Mouse (Mus musculus) ZHBTc4 (cell line): ENCODE data around the gene Gm45713.
"Not testable (repeated sequence)": the region's sequence is repeated elsewhere in the genome, so short reads cannot be mapped to it uniquely, and the experiment has no call there.

Experiments
- DNase-seq: peaks from one replicate; pipeline ENCODE4 v3.0.0-alpha.2; 2011; ENCODE audit warnings: low read depth, low spot score

The Gm45713 gene

DNA sequence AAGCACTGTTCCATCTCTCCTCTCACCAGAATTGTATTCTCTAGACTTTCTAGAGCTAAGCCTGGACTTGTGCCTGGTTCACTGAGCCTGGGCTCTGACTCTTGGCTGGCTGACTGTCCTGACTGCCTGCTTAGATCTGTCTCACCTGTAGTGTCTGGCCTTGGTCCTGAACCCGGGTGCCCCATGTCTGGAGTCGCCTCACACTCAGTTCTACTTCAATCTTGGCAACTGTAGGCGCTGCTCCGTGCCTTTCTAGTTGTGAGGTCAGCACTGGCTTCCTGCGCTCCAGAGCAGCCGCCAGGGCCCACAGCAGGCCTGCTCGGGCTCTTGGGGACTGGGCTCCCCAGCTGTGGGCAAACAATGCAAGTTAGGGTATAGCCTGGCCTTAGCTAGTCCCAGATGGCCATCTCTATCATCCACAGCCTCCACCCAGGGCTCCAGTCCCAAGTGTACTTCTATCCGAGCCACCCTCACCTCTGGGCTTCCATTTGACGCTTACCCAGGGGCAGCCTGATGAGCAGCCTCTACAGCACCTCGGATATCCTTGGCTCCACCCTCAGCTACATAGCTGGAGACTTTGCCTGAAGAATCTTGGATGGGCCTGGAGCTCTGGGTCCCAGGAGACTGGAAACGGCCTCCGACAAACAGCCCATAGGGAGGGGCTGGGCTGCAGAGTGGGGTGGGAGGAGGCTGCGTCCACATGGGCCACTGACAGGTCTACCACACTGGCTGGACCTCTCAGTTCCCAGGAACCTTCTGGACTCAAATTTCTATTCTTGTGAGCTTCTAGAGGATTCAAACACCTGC is 8.5 kb upstream of the Gm45713 start:
- DNase-seq: no peak

DNA sequence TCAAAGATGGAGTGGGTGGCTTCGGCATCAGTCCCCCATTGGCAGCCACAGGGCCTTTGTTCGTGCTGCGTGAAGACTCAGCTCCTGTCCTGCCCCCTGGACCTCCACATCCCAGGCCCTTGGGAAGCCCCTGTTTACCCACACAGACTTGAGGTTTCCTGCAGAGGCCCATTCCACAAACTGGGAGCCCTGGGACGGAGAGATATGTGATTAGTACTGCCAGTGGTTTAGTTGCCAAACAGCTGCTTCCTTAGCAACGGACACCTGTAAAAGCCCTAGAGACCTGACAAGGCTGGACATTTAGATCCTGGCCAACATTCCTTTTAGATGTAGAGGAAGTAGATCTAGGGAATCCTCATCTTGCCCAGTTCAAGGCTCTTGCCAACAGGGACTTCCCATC is 5.9 kb upstream of the Gm45713 start:
- DNase-seq: no peak

DNA sequence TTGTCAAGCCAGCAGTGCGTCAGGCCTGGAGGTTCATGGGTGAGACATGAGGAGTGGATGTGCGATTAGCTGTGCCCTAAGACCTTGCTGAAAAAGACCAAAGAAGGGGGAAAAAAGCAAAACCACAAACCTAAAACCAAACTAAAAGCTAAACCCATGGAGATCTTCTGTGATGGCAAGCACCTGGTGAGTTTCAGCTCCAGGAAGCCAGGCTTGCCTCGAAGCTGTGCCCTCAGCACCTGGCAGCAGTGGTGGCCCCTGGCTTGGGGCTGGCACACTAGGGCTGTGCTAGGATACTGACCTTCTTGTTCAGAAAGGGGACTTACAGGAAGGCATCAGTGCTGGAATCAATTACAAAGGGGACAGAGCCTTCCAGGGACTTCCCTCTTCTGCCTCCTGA is 5.3 kb upstream of the Gm45713 start:
- DNase-seq: no peak

DNA sequence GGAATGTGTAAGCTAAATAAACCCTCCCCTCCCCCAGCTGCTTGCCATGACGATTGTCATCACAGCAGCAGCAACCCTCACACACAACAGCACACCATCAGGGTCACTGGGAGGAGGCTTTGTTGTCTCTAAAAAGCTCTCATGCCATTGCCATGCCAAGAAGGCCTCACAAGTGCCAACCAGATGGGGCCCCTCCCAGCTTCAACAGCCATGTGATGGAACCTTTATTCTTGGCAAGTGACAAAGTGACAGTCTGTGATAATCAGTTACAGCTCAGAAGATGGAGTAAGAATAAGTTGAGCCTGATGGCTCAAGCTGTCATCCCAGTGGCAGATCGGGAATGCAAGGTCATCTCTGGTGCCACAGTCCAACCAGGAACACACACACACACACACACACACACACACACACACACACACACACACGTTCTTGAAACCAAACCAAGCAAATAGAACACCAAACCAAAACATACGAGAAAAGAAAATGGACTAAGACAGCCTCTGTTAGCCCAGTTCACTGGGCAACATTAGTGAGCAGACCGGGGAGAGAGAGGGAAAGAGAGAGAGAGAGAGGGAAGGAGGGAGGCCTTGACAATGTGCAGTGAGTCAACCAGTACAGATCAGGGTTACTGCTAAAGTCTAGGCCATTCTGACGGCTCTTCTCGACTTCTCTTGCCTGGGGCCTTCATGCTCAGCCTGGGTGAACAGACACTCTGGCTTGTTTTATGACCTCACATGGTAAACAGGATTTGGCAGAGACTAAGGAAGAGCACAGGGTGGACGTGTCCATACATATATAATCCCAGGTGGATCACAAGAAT is 4.1 kb upstream of the Gm45713 start:
- no peak for DNase-seq

DNA sequence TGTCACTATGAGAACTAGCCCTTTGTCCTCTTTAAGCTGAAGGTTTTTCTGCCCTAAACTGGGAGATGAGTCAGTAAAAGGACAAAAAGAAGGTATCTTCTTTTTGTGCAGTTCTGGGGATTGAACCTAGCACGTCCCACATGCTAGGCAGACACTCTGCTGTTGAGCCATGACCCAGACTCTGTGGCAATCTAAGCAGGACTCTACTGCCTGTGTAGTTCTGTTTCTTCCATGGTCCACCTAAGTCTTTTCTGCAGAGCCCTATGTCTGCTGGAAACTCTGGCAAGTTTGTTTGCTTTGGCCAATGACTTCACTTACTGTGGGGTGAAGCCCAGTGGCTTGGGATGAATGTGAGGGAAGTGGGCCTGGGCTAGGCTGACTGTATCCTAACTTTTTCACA is 2.4 kb upstream of the Gm45713 start:
- DNase-seq: no peak

DNA sequence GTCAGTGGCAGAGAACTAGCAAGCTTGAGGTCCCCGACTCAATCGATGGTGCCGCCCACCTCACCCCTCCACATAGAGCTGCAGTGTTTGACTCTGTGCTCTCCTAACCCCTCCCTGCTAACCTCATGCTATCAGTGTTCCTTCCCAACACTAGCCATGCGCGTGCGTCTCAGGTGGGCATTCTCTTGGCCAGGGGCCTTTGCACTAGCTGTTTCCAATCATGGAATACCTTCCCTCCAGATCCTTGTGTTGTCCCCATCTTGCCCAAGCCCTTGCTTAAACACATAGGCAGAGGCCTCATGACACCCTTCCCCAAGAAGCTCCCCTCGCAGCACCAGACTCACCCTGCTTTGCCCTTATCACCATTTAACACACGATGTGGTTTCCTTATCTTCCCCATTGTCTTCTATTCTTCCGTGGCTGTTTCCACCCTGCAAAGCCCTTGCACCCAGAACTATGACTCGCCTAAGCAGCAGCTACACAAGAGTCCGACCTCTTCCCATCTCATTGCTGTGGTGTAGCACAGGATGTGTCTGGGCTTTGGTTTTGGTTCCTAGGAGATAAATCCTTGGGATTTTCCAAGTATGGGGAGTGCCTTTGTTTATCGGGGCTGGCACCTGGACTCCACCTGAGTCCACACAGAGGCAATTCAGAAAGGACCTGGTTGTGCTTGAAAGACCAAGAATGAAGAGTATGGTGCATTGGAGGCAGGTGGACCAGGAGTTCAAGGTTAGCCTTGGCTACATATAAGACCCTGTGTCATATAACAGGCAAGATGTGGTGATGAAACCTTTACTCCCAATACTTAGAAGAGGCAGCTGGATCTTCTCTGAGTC is 1.4 kb upstream of the Gm45713 start:
- DNase-seq: no peak

DNA sequence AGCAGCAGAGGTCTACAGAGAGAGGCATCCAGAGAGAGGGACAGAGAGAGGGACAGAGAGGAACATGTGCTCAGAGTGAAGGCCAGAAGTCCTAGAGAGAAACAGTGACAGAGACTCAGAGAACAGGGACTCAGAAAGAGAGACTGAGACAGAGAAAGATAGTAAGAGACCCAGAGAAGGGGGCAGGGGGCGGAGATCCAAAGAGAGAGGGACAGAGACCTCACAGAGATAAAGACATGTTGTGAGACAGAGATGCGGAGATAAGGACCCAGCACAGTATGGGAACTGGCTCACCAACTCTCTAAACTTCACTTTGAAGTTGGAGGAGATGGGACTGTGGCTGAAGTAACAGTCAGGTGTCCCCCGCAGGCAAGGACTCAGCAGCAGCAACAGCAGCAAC is 661 bp downstream of the Gm45713 start:
- DNase-seq: no peak

DNA sequence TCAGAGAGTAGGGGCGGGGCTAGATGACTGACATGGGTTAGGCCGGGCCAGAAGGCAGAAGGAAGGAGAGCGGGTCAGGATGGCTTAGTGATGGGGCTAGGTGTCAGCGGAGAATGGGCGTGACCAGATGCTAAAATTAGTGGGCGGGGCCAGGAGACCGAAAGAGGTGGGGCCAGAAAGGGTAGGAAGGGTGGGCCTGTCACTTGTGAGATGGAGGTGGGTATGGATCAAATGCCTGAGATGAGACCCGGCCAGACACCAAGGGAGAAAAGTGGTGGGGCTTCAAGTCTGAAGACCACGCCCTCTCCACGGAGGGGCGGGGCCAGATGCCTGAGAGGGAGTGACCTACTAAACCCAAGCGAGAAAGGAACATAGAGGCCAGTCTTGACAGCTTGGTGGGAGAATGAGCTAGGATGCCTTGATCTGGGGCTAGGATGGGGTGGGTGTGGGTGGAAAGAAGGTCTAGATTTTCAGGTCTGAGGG is 1.4 kb downstream of the Gm45713 start:
- peak; percentile 99 for DNase-seq

DNA sequence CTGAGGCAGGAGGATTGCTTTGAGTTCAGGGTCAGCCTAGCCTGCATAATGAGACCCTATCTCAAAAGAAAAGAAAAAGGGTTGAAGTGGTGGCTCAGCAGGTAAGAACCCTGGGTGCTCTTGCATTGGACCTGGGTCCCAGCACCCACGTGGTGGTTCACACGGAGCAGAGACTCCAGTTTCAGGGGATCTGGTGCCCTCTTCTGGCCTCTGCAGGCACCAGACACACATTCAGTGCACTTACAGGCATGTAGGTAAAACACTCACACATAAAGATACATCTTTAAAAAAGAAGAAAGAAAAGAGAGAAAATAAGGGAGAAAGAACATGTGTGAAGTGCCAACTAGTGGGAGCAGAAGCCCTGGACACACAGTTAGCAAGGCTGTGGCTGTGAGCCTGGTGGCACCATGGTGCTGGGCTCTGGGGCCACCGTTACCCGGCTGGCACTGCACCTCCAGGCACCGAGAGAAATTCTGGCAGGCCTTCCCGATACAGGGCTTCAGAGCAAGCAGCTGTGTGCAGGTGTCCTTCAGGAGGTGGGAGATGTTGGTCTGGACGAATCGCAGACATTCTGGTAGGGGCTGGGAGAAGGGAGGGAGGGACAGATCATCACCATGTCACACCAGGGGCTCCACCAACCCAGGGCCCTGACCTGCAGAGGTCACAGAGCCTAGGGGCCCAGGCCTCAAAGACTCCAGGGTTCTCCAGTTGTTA is 2.4 kb downstream of the Gm45713 start:
- peak; percentile 85 for DNase-seq

DNA sequence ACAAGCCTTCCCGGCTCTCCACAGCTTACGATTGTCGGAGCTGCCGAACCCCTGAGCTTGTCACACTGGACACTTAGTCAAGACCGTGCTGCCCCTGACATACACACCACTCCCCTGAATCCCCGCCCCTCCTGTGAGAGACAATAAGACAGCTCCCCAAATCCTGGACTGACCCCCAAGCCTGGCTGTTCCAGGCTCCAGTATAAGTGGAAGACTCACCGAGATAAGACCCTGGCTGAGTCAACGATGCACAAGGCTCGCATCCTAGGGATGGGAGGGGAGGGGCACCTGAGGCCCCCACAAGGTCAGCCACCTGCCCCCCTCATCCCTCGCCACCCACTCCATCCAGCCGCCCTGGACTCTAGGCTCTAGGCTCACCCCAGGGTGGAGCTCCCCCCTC is 4.2 kb downstream of the Gm45713 start:
- DNase-seq: no peak

DNA sequence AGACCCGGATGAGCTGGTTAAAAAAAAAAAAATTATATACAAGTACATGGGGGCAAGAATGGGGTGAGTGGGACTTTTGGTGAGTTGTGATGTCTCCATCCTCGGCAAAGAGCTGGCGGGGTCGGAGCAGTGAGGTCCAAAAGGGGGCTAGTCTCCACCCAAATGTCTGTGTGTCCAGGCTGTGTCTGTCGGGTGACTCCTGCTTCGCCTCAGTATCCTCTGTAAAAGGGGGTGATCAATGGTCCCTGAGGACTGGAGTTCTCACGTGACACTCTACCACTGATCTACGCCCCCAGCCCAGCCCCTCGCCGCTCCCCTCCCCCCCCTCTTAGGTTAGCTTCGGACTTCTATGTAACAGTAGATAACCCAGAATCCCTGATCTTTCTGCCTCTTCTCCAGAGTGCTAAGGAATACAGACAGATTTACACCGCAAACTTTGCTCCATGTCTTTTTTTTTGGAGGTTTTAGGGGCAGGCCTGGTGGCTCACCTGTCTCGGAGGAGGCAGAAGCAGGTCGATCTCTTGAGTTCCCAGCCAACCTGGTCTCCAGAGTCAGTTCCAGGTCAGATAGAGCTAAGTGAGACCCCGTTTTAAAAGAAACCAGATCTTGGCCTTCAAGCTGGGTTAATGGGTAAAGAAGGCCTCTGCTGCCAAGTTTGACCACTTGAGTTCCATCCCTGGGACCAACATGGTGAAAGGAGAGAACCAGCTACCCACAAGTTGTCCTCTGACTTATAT is 6.1 kb downstream of the Gm45713 start:
- no peak for DNase-seq

DNA sequence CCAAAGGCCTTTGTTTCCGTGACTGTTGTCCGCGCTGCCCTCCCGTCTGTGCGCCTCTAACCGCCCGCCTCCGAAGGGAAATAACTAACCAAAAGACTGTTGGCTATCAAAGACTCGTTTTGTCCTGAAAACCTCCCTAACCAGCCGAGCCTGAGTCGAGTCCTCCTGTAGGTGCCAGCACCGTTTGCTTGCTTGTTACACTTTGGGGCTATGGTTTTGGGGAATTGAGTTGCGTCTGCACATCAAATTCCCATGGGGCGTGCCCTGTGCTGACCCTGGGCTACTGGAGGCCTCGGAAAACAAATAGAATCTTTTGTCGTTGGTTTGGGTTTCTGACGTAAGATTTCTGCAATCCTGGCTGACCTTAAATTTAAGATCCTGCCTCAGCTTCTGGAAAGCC is 6.7 kb downstream of the Gm45713 start:
- no peak for DNase-seq

DNA sequence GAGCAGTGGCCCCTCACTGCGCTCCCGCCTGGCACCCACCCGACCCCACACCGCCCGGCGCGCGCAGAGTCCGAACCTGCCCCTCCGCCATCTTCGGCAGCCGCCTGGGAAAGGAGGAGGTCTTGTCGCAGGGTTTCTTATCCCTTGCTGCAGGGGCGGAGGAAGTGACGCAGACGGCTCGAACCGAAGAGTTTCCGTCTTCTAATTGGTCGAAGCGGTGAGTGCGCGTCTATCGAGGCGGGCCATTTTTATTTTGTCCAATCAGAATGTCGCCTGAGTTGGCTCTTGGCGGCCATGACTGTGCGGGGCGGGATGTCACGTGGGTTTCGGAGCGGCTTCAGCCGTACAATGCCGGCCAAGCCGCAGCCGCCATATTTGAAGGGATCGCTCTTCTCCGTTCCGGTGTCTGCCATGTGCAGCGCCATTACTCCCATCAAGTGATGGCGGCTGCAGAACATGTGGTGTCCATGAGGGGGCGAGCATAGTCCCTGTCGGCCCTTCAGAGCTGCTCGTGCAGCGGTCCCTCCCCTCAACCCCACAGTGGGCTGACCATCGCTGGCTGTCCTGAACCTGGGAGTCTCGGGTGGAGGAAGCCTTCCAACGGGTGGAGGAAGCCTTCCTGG is 7.3 kb downstream of the Gm45713 start, which contains the start of gene Rpl13a:
Rpl13a (minus strand) TSS at position 138 of the 623 bp plus-strand sequence.
- DNase-seq: peak; percentile 99

DNA sequence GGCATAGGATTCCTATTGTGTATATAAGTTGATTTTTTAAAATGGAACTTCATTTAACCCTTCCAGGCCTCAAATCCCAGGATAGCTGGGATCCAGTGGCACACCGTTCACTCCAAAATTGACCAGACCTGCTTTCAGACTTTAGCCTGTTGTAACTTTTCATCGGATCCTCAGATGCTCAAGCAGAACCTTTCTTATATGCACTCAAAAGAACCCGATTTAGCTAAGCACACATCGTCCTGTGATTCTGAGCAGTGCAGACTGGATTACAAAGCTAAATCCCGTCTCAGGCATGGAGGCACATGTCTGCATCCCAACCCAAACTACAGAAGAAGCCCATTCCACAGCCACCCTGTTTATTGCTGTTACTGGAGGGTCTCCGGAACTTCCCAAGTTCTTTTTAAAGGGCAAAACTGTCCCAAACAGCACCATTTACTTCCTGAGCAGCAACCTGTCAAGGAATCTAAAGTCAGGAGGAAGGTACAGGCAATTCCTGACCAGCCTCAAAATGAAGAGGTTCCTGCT is 8.3 kb downstream of the Gm45713 start:
- DNase-seq: no peak

DNA sequence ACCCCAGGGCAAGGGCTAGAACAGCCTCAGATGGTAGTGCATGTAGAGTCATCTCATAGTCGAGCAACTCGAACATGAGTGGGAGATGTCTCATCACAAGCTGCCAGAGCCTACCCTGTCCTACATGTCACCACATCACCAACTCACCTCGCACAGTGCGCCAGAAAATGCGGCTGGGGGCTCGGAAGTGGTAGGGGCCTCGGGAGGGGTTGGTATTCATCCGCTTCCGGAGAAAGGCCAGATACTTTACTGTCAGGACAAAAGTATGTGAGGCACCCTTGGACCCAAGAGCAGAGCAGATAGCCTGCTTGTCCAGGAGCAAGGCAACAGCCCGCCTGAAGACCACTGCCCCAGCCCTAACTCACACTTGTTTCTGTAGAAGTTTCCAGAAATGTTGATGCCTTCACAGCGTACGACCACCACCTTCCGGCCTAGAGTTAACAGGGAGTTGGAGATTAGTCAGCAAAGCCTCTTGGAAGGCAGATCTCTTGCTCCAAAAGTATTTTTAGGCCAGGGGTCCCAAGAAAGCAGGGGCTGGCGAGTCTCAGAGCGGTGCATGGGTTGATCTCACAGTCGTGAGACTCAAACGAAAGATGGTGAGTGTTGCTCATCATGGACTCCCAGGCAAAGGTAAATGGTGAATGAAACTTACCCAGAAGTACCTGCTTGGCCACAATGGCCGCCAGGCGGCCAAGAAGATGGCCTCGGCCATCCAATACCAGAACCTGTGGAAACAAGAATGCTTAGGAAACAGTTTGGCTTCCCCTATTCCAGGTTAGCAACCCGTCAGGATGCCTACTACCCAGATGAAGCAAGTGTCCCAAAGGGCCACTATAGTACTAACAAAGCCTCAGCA is 9.0 kb downstream of the Gm45713 start:
- DNase-seq: peak; percentile 58

DNA sequence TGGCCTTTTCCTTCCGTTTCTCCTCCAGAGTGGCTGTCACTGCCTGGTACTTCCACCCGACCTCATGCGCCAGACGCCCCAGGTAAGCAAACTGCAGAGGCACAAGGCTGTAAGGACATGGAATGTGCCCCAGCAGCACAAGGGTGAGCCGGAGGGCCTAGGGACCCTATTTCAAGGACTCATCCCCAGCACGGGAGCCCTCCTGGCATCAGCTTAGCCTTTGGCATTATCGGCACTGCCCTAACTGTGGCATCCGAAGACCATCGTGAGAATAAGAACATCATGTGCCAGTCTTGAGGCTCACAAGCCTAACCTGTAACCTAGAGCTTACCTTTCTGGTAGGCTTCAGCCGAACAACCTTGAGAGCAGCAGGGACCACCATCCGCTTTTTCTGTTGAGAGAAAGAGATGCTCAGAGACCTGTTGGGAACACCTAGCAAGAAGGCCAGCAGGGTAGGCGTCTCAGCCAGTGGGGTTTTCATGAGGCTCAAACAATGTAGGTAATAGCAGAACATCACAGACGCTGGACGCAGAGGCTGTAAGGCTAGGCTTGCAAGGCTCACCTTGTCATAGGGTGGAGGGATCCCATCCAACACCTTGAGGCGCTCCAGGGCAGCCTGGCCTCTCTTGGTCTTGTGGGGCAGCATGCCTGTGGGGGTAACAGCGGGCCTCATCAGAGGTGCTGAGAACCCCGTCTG is 9.7 kb downstream of the Gm45713 start:
- DNase-seq: peak; percentile 44

DNA sequence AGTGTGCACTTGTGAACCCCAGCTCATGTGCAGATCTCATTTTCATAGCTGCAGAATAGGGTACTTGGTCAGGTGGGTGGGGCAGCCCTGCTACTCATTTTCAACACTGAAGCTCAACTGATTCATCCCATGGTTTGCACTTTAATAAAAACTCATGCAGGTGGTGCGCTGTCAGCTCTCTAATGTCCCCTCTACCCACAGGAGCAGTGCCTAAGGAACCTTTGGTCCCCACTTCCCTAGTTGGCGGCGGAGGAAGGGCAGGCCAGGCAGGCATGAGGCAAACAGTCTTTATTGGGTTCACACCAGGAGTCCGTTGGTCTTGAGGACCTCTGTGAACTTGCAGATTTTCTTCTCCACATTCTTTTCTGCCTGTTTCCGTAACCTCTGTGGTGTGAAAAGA is 10.4 kb downstream of the Gm45713 start:
- not testable (repeated sequence) for DNase-seq

DNA sequence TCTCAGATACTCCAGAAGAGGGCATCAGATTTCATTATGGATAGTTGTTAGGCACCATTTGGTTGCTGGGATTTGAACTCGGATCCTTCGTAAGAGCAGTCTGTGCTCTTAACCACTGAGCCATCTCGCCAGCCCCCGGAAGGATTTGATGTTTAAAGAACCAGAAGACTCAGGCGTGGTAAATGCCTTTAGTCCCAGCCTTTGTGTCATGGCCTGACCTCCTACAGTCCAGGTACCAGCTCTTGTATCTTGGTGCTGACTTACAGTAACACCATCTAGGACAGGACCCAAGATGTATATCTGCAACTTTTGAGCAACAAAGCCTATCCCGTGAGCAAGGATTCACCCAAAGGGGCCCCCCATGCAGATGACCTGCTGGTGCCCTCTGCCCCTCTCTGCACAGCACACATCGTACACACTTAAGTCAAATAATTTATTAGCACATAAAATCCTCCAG is 10.9 kb downstream of the Gm45713 start:
- peak; percentile 82 for DNase-seq
